Mouse (Mus musculus) neural tube, embryonic 11.5 days (tissue): Measurements from ENCODE around the gene Sorl1. TPM values are rescaled to one million over a fixed set of nuclear protein-coding genes. Genes with fewer than 3 reads are reported as not detected.

Source experiments
- ATAC-seq: fragments of 200-750 bp; cut with Nextera tagmentation; 2 replicates; pipeline ENCODE4 v1.8.0; 2017; ENCODE audit warnings: moderate number of reproducible peaks, mild to moderate bottlenecking, moderate TSS enrichment, moderate library complexity; ENCODE audit not compliant: insufficient read depth, low FRiP score, low TSS enrichment
- DNase-seq: peaks from one replicate; pipeline ENCODE4 v3.0.0-alpha.2; 2015; ENCODE audit warnings: low spot score
- H3K27ac ChIP-seq: fragments of 300-500 bp; sonication (generic); 2 replicates; pipeline ENCODE4 v1.5.1; 2014; ENCODE audit warnings: low read depth, mild to moderate bottlenecking, low read length
- H3K27me3 ChIP-seq: fragments of 300-500 bp; sonication (generic); 2 replicates; pipeline ENCODE4 v1.6.1; 2014; ENCODE audit warnings: mild to moderate bottlenecking, low read length, mixed read lengths; ENCODE audit not compliant: control insufficient read depth, insufficient read depth
- H3K36me3 ChIP-seq: fragments of 300-500 bp; sonication (generic); 2 replicates; pipeline ENCODE4 v1.6.1; 2014; ENCODE audit warnings: mild to moderate bottlenecking, low read length, moderate library complexity, mixed read lengths; ENCODE audit not compliant: control insufficient read depth, insufficient read depth
- H3K4me1 ChIP-seq: fragments of 300-500 bp; sonication (generic); 2 replicates; pipeline ENCODE4 v1.6.1; 2014; ENCODE audit warnings: low read length, mixed read lengths; ENCODE audit not compliant: control insufficient read depth, insufficient read depth
- H3K4me2 ChIP-seq: fragments of 300-500 bp; sonication (generic); 2 replicates; pipeline ENCODE4 v1.6.1; 2014; ENCODE audit warnings: low read depth, mild to moderate bottlenecking, moderate library complexity
- H3K4me3 ChIP-seq: fragments of 300-500 bp; sonication (generic); 2 replicates; pipeline ENCODE4 v1.5.1; 2014; ENCODE audit warnings: low read depth, low read length
- H3K9ac ChIP-seq: fragments of 300-500 bp; sonication (generic); 2 replicates; pipeline ENCODE4 v1.6.1; 2014; ENCODE audit warnings: mild to moderate bottlenecking, low read length
- H3K9me3 ChIP-seq: fragments of 300-500 bp; sonication (generic); 2 replicates; pipeline ENCODE4 v1.6.1; 2016; ENCODE audit warnings: low read length; ENCODE audit not compliant: control insufficient read depth
- WGBS: fragments of 180-500 bp; shearing (Covaris S2); extraction: QIAGEN DNeasy Blood & Tissue Kit; methylation state at CpG from one replicate; pipeline ENCODE4 v1.1.7; 2014; 5-methylcytosine and 5-hydroxymethylcytosine counted together
- polyA plus RNA-seq: library from polyadenylated mRNA; unstranded; fragments of >200 nt; fragmentation: Nextera tagmentation; extraction: Ambion mirVana; gene quantifications from 2 replicates; pipeline ENCODE4 v1.2.1, GENCODE M21; 2014

Sorl1 gene
- polyA plus RNA-seq, 1 experiment from 2014 or later: 11.6 TPM

DNA sequence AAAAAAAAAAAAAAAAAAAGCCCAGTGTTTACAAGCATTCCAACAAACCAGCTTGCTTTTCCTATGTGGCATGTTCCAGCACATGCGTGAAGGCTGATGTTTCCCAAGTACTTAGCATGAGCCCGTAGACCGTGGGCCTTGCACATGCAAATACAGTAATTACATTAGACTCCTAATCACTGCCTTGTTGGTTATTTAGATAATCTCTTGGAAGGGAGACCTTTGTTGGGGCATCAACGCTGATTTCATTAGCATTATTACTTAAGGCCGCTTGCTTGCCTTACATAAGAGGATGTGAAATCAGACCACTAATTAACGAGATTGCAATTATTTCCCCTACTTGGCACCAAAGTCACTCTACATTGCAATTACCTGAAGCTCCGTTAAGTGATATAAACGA, 154.1 kb downstream of the Sorl1 start:
- Histone ChIP-seq H3K36me3 (no peaks in the 10 kb centered on the region), H3K4me3 (no peak overlapping the region), H3K9me3 (no peaks in the 10 kb centered on the region), H3K27me3 (no peaks in the 10 kb centered on the region), H3K27ac (no peak overlapping the region), H3K4me1 (no peaks in the 10 kb centered on the region), H3K9ac (no peak overlapping the region), H3K4me2 (no peak overlapping the region)
- no peak for ATAC-seq
- 82% methylated on average over 8 of the region's 8 CpGs for WGBS
- DNase-seq: no peak

DNA sequence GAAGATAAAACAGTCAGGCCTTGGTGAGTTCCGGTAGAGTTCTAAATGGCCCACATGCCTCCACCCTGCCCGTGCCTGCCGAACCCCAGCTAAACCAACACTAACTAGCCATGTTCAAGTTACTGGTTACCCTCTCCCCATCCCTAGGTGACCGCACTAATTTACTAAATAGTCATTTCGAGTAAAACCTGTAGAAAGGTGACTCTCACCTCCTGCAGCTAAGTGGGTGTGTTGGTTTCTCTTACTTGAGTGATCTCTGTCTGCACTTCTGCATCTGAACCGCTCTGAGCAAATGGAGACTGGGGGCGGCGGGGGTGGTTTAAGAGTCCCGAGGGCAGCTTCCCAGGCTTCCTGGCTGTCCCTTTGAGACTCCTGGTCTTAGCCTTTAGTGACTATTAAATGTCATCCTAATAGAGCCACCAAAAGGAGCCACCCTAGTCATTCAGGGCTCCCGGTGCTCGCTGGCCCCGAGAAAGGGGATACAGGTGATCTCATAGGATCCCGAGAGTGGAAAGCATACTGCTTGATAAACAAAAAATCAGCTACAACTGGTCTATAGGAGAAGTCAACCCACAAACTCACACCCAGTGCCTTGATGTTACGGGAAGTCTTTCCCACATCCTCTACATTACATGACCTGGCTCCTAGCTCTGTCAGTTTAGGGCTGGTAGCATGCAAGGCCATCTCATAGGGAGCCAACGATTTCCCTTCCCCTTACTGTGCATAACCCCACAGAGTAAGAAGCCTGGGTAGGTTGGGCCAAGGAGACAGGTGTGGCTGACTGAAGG, 155.2 kb downstream of the Sorl1 start:
- Histone ChIP-seq H3K9me3 (no peaks in the 10 kb centered on the region), H3K4me3 (no peak overlapping the region), H3K36me3 (no peaks in the 10 kb centered on the region), H3K4me2 (no peak overlapping the region), H3K27me3 (no peaks in the 10 kb centered on the region), H3K9ac (no peak overlapping the region), H3K4me1 (no peaks in the 10 kb centered on the region), H3K27ac (no peak overlapping the region)
- ATAC-seq (no peak), DNase-seq (no peak)
- 96% methylated on average over 15 of the region's 15 CpGs for WGBS

DNA sequence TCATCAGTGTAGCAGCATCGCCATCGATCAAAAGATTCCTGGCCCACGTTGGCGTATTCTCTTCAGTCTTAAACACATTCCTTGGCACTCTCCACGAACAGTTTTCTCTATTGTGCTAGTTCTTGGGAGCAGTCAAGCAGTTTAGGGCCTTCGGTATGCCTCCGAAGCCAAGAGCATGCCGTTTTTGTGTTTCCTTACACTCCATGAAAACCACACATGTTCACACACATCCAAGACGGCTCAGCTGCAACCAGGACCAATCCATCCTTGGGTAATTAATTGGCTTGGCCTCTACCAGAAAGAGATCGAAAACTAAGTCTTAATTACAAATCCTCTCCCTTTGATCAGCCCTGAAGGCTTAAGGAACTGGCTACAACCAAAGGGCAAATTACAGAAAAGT, 162.8 kb downstream of the Sorl1 start:
- Histone ChIP-seq H3K9me3 (no peaks in the 10 kb centered on the region), H3K27ac (no peak overlapping the region), H3K4me2 (no peak overlapping the region), H3K4me3 (no peak overlapping the region), H3K27me3 (no peaks in the 10 kb centered on the region), H3K36me3 (no peaks in the 10 kb centered on the region), H3K4me1 (no peaks in the 10 kb centered on the region), H3K9ac (no peak overlapping the region)
- WGBS: 87% methylated on average over 10 of the region's 10 CpGs
- ATAC-seq (no peak), DNase-seq (no peak)

DNA sequence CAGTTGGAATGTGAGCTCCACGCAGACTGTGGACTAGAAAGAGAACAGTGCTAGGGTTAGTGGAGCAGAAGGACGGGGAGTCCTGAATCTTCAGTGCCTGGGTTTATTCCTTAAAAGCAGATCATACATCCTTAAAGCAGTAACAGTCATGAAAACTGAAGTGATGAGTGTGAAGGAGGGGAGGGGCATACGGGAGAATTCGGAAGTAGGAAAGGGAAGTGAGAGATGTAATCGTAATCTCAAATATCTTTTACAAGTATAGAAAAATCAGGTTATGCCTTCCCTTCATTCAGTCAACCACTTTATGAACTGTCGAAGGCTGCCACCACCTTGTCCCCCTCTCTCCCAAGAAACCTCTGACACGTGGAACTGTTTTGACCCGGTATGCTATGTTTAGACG, 165.8 kb downstream of the Sorl1 start:
- Histone ChIP-seq H3K9ac (no peak overlapping the region), H3K27me3 (no peaks in the 10 kb centered on the region), H3K4me3 (no peak overlapping the region), H3K4me2 (no peak overlapping the region), H3K4me1 (no peaks in the 10 kb centered on the region), H3K36me3 (no peaks in the 10 kb centered on the region), H3K9me3 (no peaks in the 10 kb centered on the region), H3K27ac (no peak overlapping the region)
- WGBS: 95% methylated on average over 9 of the region's 9 CpGs
- no peak for ATAC-seq
- DNase-seq: no peak

- Histone ChIP-seq H3K36me3 (no peaks in the 10 kb centered on the region), H3K4me1 (peaks cover 23% of the 10 kb centered on the region), H3K27me3 (no peaks in the 10 kb centered on the region), H3K4me2 (no peak overlapping the region), H3K4me3 (no peak overlapping the region), H3K9ac (peak overlapping the region; percentile 41; the same call in 1 of the 2 replicates), H3K9me3 (no peaks in the 10 kb centered on the region), H3K27ac (peak overlapping the region; percentile 9; the same call in 1 of the 2 replicates)
- ATAC-seq: no peak
- WGBS: 8% methylated on average over 8 of the region's 8 CpGs
- peak; percentile 75 for DNase-seq
These were observed 170.6 kb downstream of the Sorl1 start for GRCm38 (mm10) chr9:41953486-41953885.

DNA sequence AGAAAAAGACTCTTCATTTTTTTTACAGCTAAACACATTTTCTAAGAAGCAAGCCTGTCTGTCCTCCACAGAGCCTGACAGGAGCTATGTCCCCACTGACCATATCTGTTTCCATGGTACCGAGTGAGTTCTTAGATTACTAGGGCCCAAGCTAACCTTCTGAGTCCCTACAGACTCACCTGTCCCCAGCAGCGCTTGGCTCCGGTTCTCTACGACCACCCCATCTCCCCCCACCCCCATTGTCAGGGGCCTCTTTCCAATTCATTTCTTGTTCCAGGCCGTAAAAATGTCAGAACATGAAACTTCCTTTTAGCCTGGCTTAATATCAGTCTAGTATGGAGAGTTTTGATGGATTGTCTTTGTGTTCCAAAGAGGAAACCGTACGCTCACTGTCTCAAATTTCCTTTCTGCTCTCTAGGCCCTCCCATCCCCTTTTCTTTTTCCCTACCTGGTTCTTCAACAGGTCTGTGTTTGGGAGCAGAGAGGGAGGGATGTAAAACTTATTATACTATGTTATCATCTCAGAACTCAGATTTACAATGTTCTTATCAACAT, 171.4 kb downstream of the Sorl1 start:
- H3K9ac ChIP-seq: no peak overlapping the region
- H3K4me2 ChIP-seq: no peak overlapping the region
- no peak for ATAC-seq
- H3K4me3 ChIP-seq: no peak overlapping the region
- H3K36me3 ChIP-seq: no peaks in the 10 kb centered on the region
- no peaks in the 10 kb centered on the region for H3K27me3 ChIP-seq
- WGBS: 52% methylated on average over 7 of the region's 7 CpGs
- H3K4me1 ChIP-seq: peaks cover 23% of the 10 kb centered on the region
- DNase-seq: no peak
- H3K27ac ChIP-seq: peak overlapping the region; percentile 34
- no peaks in the 10 kb centered on the region for H3K9me3 ChIP-seq

DNA sequence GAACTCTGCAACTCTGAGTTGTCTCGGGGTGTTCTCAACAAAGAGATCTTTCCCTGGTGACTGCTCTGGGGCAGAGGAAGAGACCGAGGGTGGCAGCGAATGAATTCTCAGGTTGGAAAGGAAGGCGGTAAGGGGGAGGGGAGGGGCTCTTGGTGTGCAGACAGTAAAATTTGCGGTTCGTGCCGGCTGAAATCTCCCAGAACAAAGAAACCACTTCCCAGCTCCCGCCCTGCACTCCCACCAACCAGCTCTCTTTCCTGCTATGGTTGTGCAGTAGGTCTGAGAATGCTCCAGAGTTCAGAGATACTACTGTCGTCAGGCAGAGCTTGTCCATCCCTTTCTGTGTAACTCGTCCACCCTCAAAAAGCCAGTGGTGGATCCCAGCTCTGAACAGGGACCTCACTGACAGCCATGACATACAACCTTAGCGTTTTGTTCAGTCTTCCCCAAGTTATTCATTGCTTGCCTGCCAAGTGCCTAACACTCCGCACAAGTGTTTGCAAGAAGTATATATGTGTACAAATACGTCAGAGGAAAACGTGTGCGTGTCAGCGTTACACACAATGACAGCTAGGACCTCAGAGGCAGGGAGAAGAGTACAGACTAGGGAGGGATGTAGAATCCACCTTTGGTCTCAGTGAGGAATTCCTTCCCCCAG, 172.5 kb downstream of the Sorl1 start:
- Histone ChIP-seq H3K4me3 (peak overlapping the region; percentile 29), H3K36me3 (no peaks in the 10 kb centered on the region), H3K27ac (peak overlapping the region; percentile 85), H3K9ac (peak overlapping the region; percentile 75), H3K4me2 (peak overlapping the region; percentile 58), H3K9me3 (no peaks in the 10 kb centered on the region), H3K27me3 (no peaks in the 10 kb centered on the region), H3K4me1 (peaks cover 23% of the 10 kb centered on the region)
- 19% methylated on average over 16 of the region's 16 CpGs for WGBS
- DNase-seq (peak; percentile 81), ATAC-seq (peak; percentile 35)

DNA sequence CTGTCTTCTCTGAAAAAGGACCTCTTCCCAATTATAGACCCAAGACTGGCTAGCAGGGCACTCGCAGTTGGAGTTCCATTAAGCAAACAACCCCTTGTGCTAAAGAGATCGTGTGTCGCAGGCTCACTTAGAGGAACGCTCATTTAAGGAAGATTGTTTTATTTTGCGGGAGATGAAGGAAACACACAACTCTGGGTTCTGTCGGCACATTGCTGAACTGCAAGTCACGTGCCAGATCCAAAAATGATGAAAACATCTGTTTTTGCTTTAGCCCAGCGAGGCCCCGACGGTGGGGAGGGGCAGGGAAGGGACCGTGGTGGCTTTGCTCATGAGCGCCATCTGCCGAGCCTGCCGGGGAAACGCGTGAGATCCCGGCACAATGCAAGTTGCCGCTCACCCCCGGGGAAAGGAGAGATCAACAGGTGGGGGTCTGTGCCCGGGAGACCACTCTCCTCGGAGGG, 173.1 kb downstream of the Sorl1 start:
- Histone ChIP-seq H3K27ac (peak overlapping the region; percentile 85), H3K27me3 (no peaks in the 10 kb centered on the region), H3K4me3 (peak overlapping the region; percentile 29), H3K9me3 (no peaks in the 10 kb centered on the region), H3K9ac (peak overlapping the region; percentile 75), H3K4me1 (peaks cover 23% of the 10 kb centered on the region), H3K4me2 (peak overlapping the region; percentile 58), H3K36me3 (no peaks in the 10 kb centered on the region)
- 0% methylated on average over 21 of the region's 21 CpGs for WGBS
- ATAC-seq (peak; percentile 67), DNase-seq (peak; percentile 94)
